Mouse (Mus musculus): ENCODE results near the gene Gnai2. TPM values are rescaled to one million over a fixed set of nuclear protein-coding genes. Genes with fewer than 3 reads are reported as not detected.

The Gnai2 gene
- polyA plus RNA-seq, 1 experiment from 2014 or later: 153 TPM

DNA sequence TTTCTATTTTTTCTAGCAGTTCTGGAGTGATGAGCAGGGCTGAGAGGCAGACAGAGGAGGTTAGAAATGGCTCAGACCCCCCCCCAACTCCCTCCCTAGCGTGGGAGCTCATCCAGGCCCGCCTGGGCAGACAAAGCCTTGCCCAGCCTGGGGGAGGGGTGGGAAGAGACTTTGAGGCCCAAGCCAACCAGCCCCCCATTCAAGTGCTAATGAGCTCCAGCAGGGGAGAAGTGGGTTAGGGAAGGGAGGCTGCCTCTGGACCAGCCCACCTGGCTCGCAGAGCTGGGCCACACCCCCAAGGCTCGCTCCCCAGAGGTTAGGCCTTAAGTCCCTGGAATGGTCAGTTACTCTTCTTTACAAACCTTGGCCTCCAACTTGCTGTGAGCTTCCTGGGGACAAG is 4.6 kb downstream of the Gnai2 start:
- Histone ChIP-seq H3K4me1 (ENCODE audit: control insufficient read depth, low read depth, low read length) (peaks cover 85% of the 10 kb centered on the region), H3K4me2 (ENCODE audit: low read depth, low read length) (no peak overlapping the region), H3K9ac (ENCODE audit: low read depth, low read length) (no peak overlapping the region), H3K36me3 (ENCODE audit: control insufficient read depth, insufficient read depth) (peaks cover 5% of the 10 kb centered on the region; the same call in 1 of the 2 replicates), H3K4me3 (ENCODE audit: low read depth, low read length) (no peak overlapping the region), H3K27ac (ENCODE audit: low read length) (peak overlapping the region; percentile 51; the same call in 1 of the 2 replicates), H3K9me3 (replicated peaks; ENCODE audit: control insufficient read depth, low read length) (no peaks in the 10 kb centered on the region), H3K27me3 (ENCODE audit: control insufficient read depth, insufficient read depth, low read depth, low read length) (no peaks in the 10 kb centered on the region)
- WGBS (ENCODE audit: insufficient replicate concordance): 63% methylated on average over 4 of the region's 4 CpGs
- ATAC-seq (ENCODE audit: low read depth): no peak

DNA sequence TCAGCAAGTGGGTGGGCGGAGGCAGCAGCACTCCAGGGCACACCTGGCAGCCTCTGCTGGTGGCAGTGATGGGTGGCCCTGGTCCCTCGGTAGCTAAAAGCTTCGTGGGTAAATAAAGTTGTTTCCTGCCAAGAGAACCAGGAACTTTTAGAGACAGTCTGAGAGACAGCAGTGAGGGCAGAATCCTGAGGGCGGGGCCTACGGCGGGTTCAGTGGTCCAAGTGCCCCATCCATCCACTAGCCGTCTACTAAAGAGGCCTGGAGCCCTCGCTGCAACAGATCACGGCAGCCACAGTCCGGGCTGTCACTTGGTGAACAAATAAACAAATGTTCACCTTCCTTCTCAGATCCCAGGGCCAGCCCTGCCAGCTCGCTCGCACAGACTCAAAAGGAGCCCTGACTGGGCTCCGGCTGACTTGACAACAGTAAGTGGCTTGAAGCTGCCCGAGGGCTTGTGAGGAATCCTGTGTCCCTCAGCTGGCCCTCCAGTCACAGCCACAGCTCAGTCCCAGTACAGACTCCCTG is 5.2 kb downstream of the Gnai2 start:
- peaks cover 90% of the 10 kb centered on the region for H3K4me1 ChIP-seq (ENCODE audit: control insufficient read depth, low read depth, low read length)
- peak overlapping the region; percentile 10; the same call in 1 of the 2 replicates for H3K9ac ChIP-seq (ENCODE audit: low read depth, low read length)
- H3K4me3 ChIP-seq (ENCODE audit: low read depth, low read length): 0 out of 2 replicates have a peak overlapping the region, but pooled peaks have one; percentile 8
- no peak for ATAC-seq (ENCODE audit: low read depth)
- H3K4me2 ChIP-seq (ENCODE audit: low read depth, low read length): peak overlapping the region; percentile 49
- peak overlapping the region; percentile 77 for H3K27ac ChIP-seq (ENCODE audit: low read length)
- H3K27me3 ChIP-seq (ENCODE audit: control insufficient read depth, insufficient read depth, low read depth, low read length): no peaks in the 10 kb centered on the region
- H3K36me3 ChIP-seq (ENCODE audit: control insufficient read depth, insufficient read depth): peaks cover 7% of the 10 kb centered on the region
- WGBS (ENCODE audit: insufficient replicate concordance): 43% methylated on average over 14 of the region's 14 CpGs
- no peaks in the 10 kb centered on the region for H3K9me3 ChIP-seq (replicated peaks; ENCODE audit: control insufficient read depth, low read length)

DNA sequence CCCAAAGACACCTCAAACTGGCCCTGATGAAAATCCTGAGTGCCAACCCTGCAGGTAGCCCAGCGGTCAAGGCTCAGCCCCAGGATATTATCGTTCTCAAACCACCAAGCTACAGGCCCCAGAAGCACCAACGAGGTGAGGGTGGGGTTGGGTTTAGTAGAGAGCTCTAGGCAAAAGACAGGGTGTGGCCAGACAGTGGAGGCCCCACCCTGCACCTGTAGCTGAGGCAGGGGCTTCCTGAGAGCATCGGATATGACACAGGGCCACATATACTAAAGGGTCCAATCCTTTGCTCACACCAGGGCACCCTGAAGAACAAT is 5.8 kb downstream of the Gnai2 start:
- Histone ChIP-seq H3K36me3 (ENCODE audit: control insufficient read depth, insufficient read depth) (peaks cover 9% of the 10 kb centered on the region), H3K27me3 (ENCODE audit: control insufficient read depth, insufficient read depth, low read depth, low read length) (no peaks in the 10 kb centered on the region), H3K4me1 (ENCODE audit: control insufficient read depth, low read depth, low read length) (peaks cover 93% of the 10 kb centered on the region), H3K4me3 (ENCODE audit: low read depth, low read length) (0 out of 2 replicates have a peak overlapping the region, but pooled peaks have one; percentile 17), H3K9ac (ENCODE audit: low read depth, low read length) (peak overlapping the region; percentile 52; the same call in 1 of the 2 replicates), H3K27ac (ENCODE audit: low read length) (peak overlapping the region; percentile 77), H3K4me2 (ENCODE audit: low read depth, low read length) (peak overlapping the region; percentile 49), H3K9me3 (replicated peaks; ENCODE audit: control insufficient read depth, low read length) (no peaks in the 10 kb centered on the region)
- WGBS (ENCODE audit: insufficient replicate concordance): 9% methylated on average over 4 of the region's 4 CpGs
- ATAC-seq (ENCODE audit: low read depth): no peak

DNA sequence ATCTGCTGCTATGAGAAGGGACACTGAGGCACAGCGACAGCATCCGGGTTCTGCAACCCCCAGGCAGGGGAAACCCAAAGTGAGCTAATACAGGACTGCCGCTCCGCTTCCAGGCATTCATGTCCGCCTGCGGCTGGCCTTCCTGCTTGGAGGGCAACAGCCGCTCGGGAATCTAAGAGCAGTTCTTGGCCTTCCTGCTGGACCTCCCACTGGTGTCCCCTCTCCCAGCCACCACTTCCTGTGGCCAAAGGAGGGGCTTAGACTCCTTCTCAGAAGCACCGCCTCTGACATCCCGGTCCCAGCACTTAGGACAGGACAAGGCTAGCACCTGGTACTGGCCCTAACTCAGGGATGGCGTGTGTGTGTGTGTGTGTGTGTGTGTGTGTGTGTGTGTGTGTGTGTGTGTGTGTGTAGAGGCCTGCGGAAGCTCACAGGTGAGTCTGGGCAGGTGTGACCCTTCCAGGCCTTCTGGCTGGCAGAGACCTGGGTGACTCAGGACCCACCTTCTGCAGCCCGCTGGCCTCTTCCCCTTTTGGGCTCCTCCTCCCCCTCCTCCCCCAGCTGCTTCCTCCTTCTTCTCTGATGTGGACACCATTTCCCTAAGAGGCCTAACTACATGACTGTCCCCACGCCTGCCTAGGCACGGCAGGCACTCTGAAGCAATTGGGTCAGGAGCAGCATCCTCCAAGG is 6.3 kb downstream of the Gnai2 start:
- peak overlapping the region; percentile 77 for H3K27ac ChIP-seq (ENCODE audit: low read length)
- peak overlapping the region; percentile 17; the same call in 1 of the 2 replicates for H3K4me3 ChIP-seq (ENCODE audit: low read depth, low read length)
- peaks cover 89% of the 10 kb centered on the region for H3K4me1 ChIP-seq (ENCODE audit: control insufficient read depth, low read depth, low read length)
- H3K4me2 ChIP-seq (ENCODE audit: low read depth, low read length): peak overlapping the region; percentile 49
- ATAC-seq (ENCODE audit: low read depth): no peak
- no peaks in the 10 kb centered on the region for H3K27me3 ChIP-seq (ENCODE audit: control insufficient read depth, insufficient read depth, low read depth, low read length)
- WGBS (ENCODE audit: insufficient replicate concordance): 48% methylated on average over 15 of the region's 15 CpGs
- H3K9ac ChIP-seq (ENCODE audit: low read depth, low read length): peak overlapping the region; percentile 52; the same call in 1 of the 2 replicates
- H3K36me3 ChIP-seq (ENCODE audit: control insufficient read depth, insufficient read depth): peaks cover 9% of the 10 kb centered on the region
- no peaks in the 10 kb centered on the region for H3K9me3 ChIP-seq (replicated peaks; ENCODE audit: control insufficient read depth, low read length)

DNA sequence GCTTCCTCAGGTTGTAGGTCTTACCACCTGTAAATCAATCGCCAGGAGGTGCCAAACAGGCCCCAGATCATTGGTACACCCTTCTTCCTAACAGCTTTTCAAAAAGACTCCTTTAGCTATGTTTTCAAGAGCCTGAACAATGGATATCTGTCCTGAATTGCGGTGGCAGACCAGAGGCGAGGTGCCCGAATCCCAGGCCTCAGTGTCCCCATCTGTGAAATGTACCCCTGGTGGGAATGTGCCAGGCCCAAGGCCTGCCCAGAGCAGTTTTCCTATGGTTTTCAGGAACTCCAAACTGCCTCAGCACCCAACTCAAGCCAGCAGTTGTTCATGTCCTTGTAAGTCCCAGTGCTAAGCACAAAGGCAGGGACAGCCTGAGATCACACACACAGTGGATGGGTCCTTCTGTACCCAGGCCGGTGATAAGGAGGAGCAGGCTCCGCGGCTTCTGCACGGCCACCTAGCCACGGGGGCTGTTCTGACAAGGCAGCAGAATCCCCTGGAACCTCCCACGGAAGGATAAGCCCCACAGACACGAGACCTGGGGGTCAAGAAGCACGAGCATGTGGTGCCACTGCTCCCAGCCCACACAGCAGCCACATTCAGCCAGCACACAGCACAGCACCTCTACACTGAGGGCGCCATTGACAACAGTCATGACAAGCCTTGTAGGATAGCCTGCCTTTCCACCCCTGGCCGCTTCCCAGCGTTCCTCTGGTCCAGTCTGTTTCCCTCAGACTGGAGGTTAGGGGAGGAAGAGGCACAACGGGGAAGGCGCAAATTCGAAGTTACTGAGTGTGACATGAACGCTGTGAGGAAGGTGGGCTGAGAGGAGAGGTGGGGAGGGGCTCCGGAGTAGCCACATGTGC is 7.5 kb downstream of the Gnai2 start:
- Histone ChIP-seq H3K9ac (ENCODE audit: low read depth, low read length) (peak overlapping the region; percentile 22; the same call in 1 of the 2 replicates), H3K27ac (ENCODE audit: low read length) (peak overlapping the region; percentile 55), H3K9me3 (replicated peaks; ENCODE audit: control insufficient read depth, low read length) (no peaks in the 10 kb centered on the region), H3K4me3 (ENCODE audit: low read depth, low read length) (no peak overlapping the region), H3K36me3 (ENCODE audit: control insufficient read depth, insufficient read depth) (peaks cover 9% of the 10 kb centered on the region), H3K4me2 (ENCODE audit: low read depth, low read length) (peak overlapping the region; percentile 21; the same call in 1 of the 2 replicates), H3K27me3 (ENCODE audit: control insufficient read depth, insufficient read depth, low read depth, low read length) (no peaks in the 10 kb centered on the region), H3K4me1 (ENCODE audit: control insufficient read depth, low read depth, low read length) (peaks cover 79% of the 10 kb centered on the region)
- 44% methylated on average over 20 of the region's 20 CpGs for WGBS (ENCODE audit: insufficient replicate concordance)
- no peak for ATAC-seq (ENCODE audit: low read depth)

DNA sequence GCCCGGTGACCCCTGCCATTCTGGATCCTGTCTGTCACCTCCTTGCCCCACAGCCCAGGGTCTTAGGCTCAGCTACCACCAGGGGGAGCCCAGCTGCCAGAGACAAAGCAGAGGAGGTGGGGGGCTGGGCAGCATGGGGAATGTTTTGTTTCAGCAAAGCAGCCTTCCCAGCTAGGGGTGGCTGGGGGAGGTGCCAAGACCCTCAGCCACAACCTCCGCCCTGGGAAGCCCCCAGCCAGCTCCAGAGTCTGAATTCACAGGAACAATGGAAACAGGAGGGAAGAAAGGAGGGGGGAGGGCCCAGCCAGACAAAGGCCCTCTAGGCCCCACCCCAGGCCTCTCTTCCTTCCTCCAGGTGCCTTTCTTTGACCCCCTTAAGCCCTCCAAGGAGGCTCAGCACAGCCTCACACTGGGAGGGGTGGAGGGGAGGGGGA is 8.3 kb downstream of the Gnai2 start:
- no peaks in the 10 kb centered on the region for H3K9me3 ChIP-seq (replicated peaks; ENCODE audit: control insufficient read depth, low read length)
- H3K9ac ChIP-seq (ENCODE audit: low read depth, low read length): peak overlapping the region; percentile 36
- 0% methylated on average over 2 of the region's 2 CpGs for WGBS (ENCODE audit: insufficient replicate concordance)
- H3K27me3 ChIP-seq (ENCODE audit: control insufficient read depth, insufficient read depth, low read depth, low read length): no peaks in the 10 kb centered on the region
- peak overlapping the region; percentile 21 for H3K4me2 ChIP-seq (ENCODE audit: low read depth, low read length)
- peak; percentile 30 for ATAC-seq (ENCODE audit: low read depth)
- peak overlapping the region; percentile 55 for H3K27ac ChIP-seq (ENCODE audit: low read length)
- peaks cover 12% of the 10 kb centered on the region for H3K36me3 ChIP-seq (ENCODE audit: control insufficient read depth, insufficient read depth)
- H3K4me3 ChIP-seq (ENCODE audit: low read depth, low read length): 0 out of 2 replicates have a peak overlapping the region, but pooled peaks have one; percentile 6
- H3K4me1 ChIP-seq (ENCODE audit: control insufficient read depth, low read depth, low read length): peaks cover 72% of the 10 kb centered on the region

DNA sequence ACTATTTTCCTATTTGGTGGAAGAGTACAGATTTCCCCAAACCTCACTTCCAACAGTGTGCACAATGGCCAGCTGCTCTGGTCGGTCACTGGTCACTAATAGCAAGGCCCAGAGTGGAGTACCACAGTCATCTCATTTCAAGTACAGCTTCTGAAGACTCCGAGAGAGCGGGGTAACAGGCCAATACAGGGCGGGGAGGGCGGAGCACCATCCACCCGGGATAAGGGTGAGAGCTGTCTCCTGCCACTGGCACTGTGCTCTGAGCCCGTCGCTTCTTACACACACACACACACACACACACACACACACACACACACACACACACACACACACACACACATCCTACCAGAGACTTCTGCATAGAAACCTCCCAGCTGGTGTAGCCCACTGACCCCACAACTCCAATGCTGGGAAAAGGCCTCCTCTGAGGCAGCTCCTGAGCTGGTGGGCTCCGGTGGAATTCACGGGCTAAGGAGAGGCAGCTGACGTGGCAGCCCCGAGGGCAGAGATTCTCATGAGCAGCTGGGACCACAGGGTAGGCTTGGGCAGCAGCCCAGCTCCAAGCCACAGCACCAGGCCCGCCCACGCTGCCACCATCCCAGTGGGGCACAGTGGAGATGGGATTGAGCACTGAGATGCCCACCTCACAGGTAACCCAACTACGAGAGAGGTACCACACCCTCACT is 8.9 kb downstream of the Gnai2 start:
- ATAC-seq (ENCODE audit: low read depth): peak; percentile 27; the same call in 1 of the 2 replicates
- peak overlapping the region; percentile 24 for H3K4me2 ChIP-seq (ENCODE audit: low read depth, low read length)
- peaks cover 12% of the 10 kb centered on the region for H3K36me3 ChIP-seq (ENCODE audit: control insufficient read depth, insufficient read depth)
- no peaks in the 10 kb centered on the region for H3K27me3 ChIP-seq (ENCODE audit: control insufficient read depth, insufficient read depth, low read depth, low read length)
- 42% methylated on average over 14 of the region's 15 CpGs for WGBS (ENCODE audit: insufficient replicate concordance)
- H3K27ac ChIP-seq (ENCODE audit: low read length): peak overlapping the region; percentile 30; the same call in 1 of the 2 replicates
- no peaks in the 10 kb centered on the region for H3K9me3 ChIP-seq (replicated peaks; ENCODE audit: control insufficient read depth, low read length)
- 0 out of 2 replicates have a peak overlapping the region, but pooled peaks have one; percentile 6 for H3K4me3 ChIP-seq (ENCODE audit: low read depth, low read length)
- peak overlapping the region; percentile 36 for H3K9ac ChIP-seq (ENCODE audit: low read depth, low read length)
- peaks cover 66% of the 10 kb centered on the region for H3K4me1 ChIP-seq (ENCODE audit: control insufficient read depth, low read depth, low read length)

DNA sequence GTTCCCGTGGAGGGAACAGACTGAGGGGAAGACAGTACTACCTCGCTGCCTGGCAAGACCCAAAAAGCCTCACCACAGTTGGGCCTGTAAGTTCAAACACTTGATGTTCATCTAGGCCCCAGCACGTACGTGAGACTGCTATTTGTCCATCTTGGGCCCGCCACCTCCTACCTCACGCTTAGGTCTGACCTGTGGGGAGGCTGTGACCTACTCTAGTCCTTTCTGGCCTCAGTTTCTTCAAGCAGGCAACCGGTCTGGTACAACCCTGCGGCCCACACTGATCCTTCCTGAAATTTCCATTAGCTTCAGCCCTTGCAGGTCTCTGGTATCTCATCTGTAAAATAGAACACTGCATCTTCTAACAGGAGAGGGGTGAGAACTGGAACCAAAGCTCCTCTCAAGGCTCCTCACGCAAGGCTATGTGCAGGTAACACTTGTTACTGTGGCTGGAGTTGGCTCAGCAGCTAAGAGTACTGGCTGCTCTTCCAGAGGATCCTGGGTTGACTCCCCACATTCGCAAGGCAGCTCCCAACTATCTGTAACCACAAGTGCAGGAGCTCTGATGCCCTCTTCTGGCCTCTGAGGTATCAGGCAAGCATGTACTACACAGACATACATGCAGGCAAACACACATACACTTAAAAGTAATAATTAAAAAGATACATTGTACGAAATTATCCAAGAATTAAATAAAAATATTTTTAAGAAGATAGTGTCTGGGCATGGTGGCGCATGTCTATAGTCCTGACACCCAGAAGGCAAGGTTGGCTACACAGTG is 9.6 kb downstream of the Gnai2 start:
- peak overlapping the region; percentile 6; the same call in 1 of the 2 replicates for H3K9ac ChIP-seq (ENCODE audit: low read depth, low read length)
- H3K36me3 ChIP-seq (ENCODE audit: control insufficient read depth, insufficient read depth): peaks cover 12% of the 10 kb centered on the region
- no peak overlapping the region for H3K4me3 ChIP-seq (ENCODE audit: low read depth, low read length)
- H3K27ac ChIP-seq (ENCODE audit: low read length): peak overlapping the region; percentile 31
- H3K4me1 ChIP-seq (ENCODE audit: control insufficient read depth, low read depth, low read length): peaks cover 58% of the 10 kb centered on the region
- 86% methylated on average over 12 of the region's 12 CpGs for WGBS (ENCODE audit: insufficient replicate concordance)
- H3K9me3 ChIP-seq (replicated peaks; ENCODE audit: control insufficient read depth, low read length): no peaks in the 10 kb centered on the region
- 0 out of 2 replicates have a peak overlapping the region, but pooled peaks have one; percentile 24 for H3K4me2 ChIP-seq (ENCODE audit: low read depth, low read length)
- no peak for ATAC-seq (ENCODE audit: low read depth)
- no peaks in the 10 kb centered on the region for H3K27me3 ChIP-seq (ENCODE audit: control insufficient read depth, insufficient read depth, low read depth, low read length)
